Mouse (Mus musculus): ENCODE measurements around the gene Lsm11. TPM values are rescaled to one million over a fixed set of nuclear protein-coding genes. Genes with fewer than 3 reads are reported as not detected.

Lsm11 gene
- polyA plus RNA-seq, 2 experiments from 2014 or later, result 1.3 to 1.6 TPM

- peak; percentile 97 for ATAC-seq
Measured at GRCm38 (mm10) chr11:45926640-45927082, 18.1 kb downstream of the Lsm11 start.

- no peak for ATAC-seq
Measured at GRCm38 (mm10) chr11:45925436-45925835, 19.3 kb downstream of the Lsm11 start.

- ATAC-seq, result no peak
Measured at GRCm38 (mm10) chr11:45921480-45921898, 23.2 kb downstream of the Lsm11 start.

- ATAC-seq, result no peak
Measured at GRCm38 (mm10) chr11:45921026-45921425, 23.7 kb downstream of the Lsm11 start.

GRCm38 (mm10) chr11:45918836-45919235, 25.9 kb downstream of the Lsm11 start:
- no peak for ATAC-seq

- no peak for ATAC-seq
Measured at GRCm38 (mm10) chr11:45918018-45918417, 26.7 kb downstream of the Lsm11 start.

- ATAC-seq, result no peak
Measured at GRCm38 (mm10) chr11:45916196-45916595, 28.5 kb downstream of the Lsm11 start.

- no peak for ATAC-seq
Measured at GRCm38 (mm10) chr11:45910701-45911100, 34.0 kb downstream of the Lsm11 start.

GRCm38 (mm10) chr11:45908894-45909293, 35.8 kb downstream of the Lsm11 start:
- ATAC-seq, result no peak

- ATAC-seq, result no peak
Measured at GRCm38 (mm10) chr11:45908070-45908469, 36.7 kb downstream of the Lsm11 start.

- no peak for ATAC-seq
Measured at GRCm38 (mm10) chr11:45907301-45907700, 37.4 kb downstream of the Lsm11 start.

- ATAC-seq, result no peak
Measured at GRCm38 (mm10) chr11:45906109-45906786, 38.5 kb downstream of the Lsm11 start.

GRCm38 (mm10) chr11:45900233-45901015, 44.3 kb downstream of the Lsm11 start:
- ATAC-seq, result no peak

- no peak for ATAC-seq
Measured at GRCm38 (mm10) chr11:45897392-45897791, 47.3 kb downstream of the Lsm11 start.

GRCm38 (mm10) chr11:45892861-45893360, 51.8 kb downstream of the Lsm11 start:
- no peak for ATAC-seq

GRCm38 (mm10) chr11:45890423-45890822, 54.3 kb downstream of the Lsm11 start:
- no peak for ATAC-seq

- no peak for ATAC-seq
Measured at GRCm38 (mm10) chr11:45889981-45890380, 54.8 kb downstream of the Lsm11 start.

- ATAC-seq, result no peak
Measured at GRCm38 (mm10) chr11:45888471-45889030, 56.2 kb downstream of the Lsm11 start.

GRCm38 (mm10) chr11:45886596-45886995, 58.1 kb downstream of the Lsm11 start:
- ATAC-seq, result no peak

GRCm38 (mm10) chr11:45885606-45886230, 59.0 kb downstream of the Lsm11 start:
- ATAC-seq, result no peak

GRCm38 (mm10) chr11:45884029-45884428, 60.7 kb downstream of the Lsm11 start:
- peak; percentile 56 for ATAC-seq

GRCm38 (mm10) chr11:45883270-45883931, 61.3 kb downstream of the Lsm11 start:
- ATAC-seq, result peak; percentile 26

All from activated CD4-positive, CD25-positive, alpha-beta regulatory T cell, adult 4 months (primary cell).